Mouse (Mus musculus): ENCODE results near the gene Trpv1.

- no peak for TF ChIP-seq CTCF (IDR thresholded peaks at IDR 0.05; ENCODE audit: low read depth, low read length)
- TF ChIP-seq POLR2A (IDR thresholded peaks at IDR 0.05; ENCODE audit: borderline replicate concordance, low read depth, low read length) = no peak
Observed at GRCm38 (mm10) chr11:73236731-73237130, 2.6 kb downstream of the Trpv1 start.
